Mouse (Mus musculus) CD4-positive, CD25-positive, alpha-beta regulatory T cell, adult 2 months (primary cell): ENCODE results near the gene Cyb5b.
A peak's percentile ranks its signal among the peaks of the same experiment; 100 is the strongest.
"Not testable (repeated sequence)": the region's sequence is repeated elsewhere in the genome, so short reads cannot be mapped to it uniquely, and the experiment has no call there.

Experiments used
- DNase-seq: peaks from one replicate; pipeline ENCODE4 v3.0.0-alpha.2; 2012; ENCODE audit warnings: low read depth, low spot score

Gene Cyb5b

GRCm38 (mm10) chr8:107172969-107173645 is 22.7 kb downstream of the Cyb5b start:
- DNase-seq = no peak

DNA sequence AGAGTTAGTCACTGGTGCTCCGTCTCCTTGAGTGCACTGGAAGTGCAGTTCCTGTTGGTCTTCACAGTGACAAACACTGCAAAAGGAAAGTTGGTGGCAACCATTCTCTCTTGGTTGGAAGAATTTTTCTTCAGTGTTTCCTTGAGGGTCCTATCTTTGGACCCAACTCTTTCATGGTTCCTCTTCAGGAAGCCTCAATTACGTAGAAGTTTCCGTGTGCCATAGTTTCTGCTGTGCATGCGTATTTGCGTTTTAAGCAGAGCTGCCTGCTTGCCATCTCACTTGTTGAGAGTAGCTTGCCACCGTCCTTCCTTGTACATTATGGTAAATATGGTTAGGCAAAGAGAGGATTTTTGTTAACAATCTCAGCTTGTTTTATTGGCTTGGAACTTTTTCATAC is 30.7 kb downstream of the Cyb5b start:
- no peak for DNase-seq

DNA sequence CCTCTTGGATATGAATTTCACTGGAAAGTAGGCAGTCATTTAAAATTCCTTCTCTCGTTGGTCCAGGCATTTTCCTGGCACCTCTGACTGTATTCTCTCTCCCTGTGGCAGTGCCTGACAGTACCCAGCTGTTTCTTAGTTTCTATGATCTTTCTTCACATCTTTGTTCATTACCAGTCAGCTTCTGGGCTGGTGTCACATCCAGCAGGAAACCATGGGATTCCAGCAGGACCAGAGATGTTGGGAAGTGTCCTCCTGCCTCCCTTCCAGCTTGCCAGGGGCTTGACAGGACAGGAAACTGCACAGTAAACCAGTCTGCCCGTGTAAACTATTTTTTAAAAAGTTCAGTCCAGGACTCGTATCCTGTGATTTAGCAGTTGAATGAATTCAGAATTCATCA is 34.6 kb downstream of the Cyb5b start:
- DNase-seq = no peak

- no peak for DNase-seq
These were observed 36.4 kb downstream of the Cyb5b start for GRCm38 (mm10) chr8:107186659-107187390.

GRCm38 (mm10) chr8:107187631-107188030 is 37.2 kb downstream of the Cyb5b start:
- DNase-seq = no peak

DNA sequence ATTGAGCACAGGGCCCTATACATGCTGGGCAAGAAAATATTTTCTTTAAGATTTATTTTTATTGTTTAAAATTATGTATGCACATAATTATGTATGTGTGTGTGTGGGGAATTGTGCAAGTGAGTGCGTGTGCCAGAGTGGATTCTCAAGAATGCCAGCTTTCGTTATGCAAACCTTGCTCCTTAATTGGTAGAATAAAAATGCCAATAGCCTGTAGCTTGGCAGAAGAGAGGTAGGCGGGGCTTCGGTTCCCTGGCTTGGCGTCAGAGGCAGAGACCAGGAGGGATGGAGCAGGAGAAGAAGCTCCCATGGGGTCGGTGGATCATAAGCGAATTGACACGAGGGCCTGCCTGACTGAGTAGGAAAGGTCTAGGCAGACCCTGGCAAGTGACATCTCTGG is 42.2 kb downstream of the Cyb5b start:
- no peak for DNase-seq

DNA sequence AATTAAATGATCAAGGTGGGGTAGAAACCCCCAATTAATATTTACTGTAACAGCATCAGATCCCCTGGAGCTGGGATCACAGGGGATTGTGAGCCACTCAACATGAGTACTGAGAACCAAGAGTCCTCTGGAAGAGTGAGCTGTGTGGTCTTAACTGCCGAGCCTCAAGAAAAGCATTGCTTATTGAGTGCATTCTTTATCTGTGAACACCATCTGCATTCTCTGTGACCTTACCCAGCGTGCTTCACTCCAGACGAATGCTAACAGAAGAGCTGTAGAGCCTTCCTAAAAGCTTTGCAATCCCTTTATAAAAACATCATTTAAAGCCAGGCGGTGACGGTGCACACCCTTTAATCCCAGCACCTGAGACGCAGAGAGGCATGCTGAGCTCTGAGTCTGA is 42.9 kb downstream of the Cyb5b start:
- no peak for DNase-seq

GRCm38 (mm10) chr8:107194786-107195451 is 44.5 kb downstream of the Cyb5b start:
- DNase-seq = no peak

- no peak for DNase-seq
These were observed 47.7 kb downstream of the Cyb5b start for GRCm38 (mm10) chr8:107197901-107198826.

- no peak for DNase-seq
These were observed 54.7 kb downstream of the Cyb5b start for GRCm38 (mm10) chr8:107205164-107205563.

DNA sequence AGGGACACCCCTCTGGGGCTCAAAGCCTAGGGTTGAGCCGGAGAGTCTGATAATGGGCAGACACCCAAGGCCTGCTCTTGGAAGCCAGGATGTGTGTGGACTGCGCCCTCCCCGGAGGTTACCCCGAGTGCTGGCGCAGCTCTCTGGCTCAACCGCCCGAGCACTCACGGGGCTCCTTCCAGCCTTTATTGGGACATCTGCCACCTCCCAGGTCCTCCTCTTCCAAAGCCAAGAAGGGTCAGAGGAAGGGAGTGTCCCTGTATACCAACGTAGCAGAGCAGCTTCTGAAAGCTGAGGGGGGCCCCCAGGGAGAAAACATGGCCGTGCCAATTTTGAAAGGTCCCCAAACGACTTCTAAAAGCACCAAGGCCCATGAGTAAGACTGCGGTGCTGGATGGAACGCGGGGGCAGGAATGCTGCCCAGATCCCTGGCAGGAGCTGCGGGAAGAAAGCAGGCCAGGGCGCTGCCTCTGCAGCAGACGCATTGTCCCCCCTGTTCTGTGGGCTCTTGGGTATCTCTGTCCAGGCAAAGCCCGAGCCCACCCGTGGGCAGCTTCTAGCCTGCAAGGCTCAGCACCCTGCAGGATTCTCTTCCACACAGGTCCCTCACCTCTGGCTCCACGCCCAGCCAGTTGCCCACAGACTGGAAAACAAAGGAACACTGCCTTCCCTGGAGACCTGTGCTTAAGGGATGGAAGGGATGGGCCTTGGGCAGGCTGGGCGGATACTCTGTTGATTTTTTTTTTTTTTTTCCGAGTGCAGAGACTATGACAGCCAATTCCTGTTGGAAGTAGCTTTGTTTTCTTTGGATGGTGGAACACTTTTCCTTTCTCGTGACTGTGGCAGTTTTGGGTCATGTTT is 55.5 kb downstream of the Cyb5b start:
- DNase-seq = no peak

- no peak for DNase-seq
These were observed 56.5 kb downstream of the Cyb5b start for GRCm38 (mm10) chr8:107206782-107207525.

DNA sequence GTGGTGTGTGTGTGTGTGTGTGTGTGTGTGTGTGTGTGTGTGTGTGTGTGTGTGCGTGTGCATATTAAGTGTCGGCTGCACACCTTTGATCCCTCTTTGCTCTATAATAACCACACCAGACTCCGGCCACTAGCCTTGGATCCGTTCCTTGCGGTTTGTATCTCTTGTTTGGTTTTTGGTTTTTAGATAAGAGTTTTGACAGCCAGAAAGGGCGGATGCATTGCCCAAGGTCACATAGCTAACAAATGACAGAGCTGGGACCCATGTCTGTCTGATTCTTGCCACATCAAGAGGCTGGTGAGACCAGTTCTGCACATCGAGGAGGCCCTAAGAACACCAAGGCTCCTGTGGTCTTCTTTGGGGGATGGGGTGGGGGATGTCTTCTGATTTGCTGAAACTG is 58.7 kb downstream of the Cyb5b start:
- DNase-seq = no peak

DNA sequence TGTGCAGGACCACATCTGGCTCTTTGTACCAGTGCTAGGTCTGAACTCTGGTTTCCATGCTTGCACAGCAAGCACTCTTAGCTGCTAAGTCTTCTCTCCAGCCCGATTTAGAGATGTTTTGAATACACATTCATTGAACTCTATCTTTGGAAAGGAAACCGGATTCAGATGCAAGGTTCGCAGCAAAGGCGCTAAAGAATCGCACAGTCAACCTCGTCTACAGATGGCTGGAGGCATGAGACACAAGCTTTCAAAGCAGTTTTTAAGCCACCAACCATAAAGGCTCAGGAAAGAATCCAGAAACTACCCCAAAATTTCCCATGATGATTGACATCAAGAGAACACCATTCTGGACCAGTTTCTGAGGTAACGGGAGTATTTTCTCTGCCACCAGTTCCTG is 61.6 kb downstream of the Cyb5b start:
- DNase-seq = no peak

DNA sequence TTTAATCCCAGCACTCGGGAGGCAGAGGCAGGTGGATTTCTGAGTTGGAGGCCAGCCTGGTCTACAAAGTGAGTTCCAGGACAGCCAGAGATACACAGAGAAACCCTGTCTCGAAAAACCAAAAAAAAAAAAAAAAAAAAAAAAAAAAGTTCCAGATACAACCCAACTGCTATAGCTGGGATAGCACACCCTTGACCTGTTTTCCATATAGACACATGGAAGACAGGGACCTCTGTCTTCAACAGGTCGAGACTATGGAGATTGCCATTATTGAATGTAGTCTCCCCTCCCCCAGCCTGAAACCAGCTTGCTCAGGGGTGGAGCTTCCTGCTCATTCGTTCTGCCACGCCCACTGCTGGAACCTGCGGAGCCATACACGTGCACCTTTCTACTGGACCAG is 66.8 kb downstream of the Cyb5b start:
- not testable (repeated sequence) for DNase-seq

DNA sequence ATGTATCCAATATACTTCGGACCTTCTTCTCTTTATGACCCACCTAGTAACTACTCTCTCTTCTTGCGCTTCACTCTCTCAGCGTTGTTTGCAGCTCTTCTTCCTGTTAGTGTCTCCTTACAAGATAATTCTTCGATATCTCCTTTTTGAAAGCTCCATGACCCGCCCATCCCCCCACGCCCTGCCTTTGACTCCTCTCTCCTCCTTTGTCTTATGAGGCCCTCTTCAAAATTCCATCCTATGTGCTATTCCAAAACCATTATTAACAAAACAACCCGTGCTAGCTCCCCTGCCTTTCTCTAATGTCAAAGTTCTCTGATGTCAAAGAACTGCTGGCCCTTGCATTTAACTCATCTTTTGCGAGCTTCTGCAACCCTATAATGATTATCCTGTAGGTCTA is 67.7 kb downstream of the Cyb5b start:
- DNase-seq = no peak

- no peak for DNase-seq
These were observed 68.6 kb downstream of the Cyb5b start for GRCm38 (mm10) chr8:107219078-107219477.

DNA sequence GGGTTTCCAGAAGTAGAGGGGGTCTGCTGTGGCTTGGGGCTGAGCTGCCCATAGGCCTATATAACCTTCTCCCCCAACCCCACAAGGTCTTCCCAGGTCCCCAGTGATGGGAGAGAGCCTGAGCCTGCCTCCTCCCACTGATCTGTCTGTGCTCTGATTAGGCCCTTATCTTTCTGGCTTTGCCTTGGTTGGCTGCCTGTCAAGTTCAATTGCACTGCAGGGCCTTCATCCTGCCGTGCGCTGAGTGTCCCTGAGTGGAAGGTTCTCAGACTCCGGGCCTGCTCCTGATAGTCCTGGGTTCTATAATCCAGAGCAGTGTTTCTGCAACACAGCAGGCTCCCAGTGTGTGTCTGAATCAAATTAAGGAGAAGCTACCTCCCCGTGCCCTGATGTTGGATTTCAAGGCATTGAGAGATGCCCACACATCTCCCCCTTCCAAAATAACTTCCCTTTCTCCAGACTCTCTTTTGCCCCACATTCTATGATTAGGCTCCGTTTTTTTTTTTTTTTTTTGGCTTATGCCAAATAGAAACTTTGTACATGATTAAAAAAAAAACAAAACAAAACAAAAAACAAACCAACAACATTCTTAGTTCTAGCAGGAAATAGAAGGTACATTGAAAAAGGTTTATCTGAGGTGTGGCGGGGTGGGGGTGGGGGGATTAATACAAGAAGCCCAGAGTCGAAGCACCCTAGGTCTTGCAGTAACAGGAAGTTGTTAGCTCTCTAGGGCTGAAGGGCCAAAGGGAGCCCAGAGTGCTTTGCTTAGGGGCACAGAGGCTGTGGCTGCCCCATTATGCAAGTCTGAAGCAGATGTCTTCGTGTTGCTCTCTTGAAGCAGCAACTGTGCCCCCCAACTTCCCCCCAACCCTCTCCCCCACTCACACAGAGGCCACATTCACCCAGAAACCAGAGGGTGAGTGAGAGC is 71.7 kb downstream of the Cyb5b start:
- DNase-seq = peak; percentile 1

GRCm38 (mm10) chr8:107226183-107226582 is 75.7 kb downstream of the Cyb5b start:
- no peak for DNase-seq
